Comparison of ENCODE assay signal across 22 mouse cellular contexts in genomic region chrX:71522889-71523288, GRCm38 (mm10). TPM values are rescaled to one million over a fixed set of nuclear protein-coding genes. Genes with fewer than 3 reads are reported as not detected.
DNase-seq lines count a peak whose midpoint lies in the region; ATAC-seq and TF ChIP-seq lines count a peak whose summit lies in the region.
"Had no signal": no experiment of that assay in that cellular context is flagged by ENCODE, and none has a peak within 500 bp of the region (broad histone marks: within the 10 kb centered on the region; RNA-seq: fewer than 3 reads in every experiment).

No protein-coding gene starts in this region.

- intact Hi-C loops in left cerebral cortex, postnatal 36 days (cut with DNase I) = no loop called here

- no peaks in the 10 kb centered on the region for H3K27me3 ChIP-seq in liver, embryonic 11.5 days (replicated peaks; ENCODE audit: control insufficient read depth, insufficient read depth, low read length)
- H3K27me3 ChIP-seq in MEL (ENCODE audit: control insufficient read depth in 1 of 2, insufficient read depth in 2 of 2, low read length in 2 of 2) = no peaks in the 10 kb centered on the region
- no peaks in the 10 kb centered on the region for H3K27me3 ChIP-seq in liver, embryonic 14.5 days (ENCODE audit: control insufficient read depth, insufficient read depth, low read length)
- H3K27me3 ChIP-seq: embryonic facial prominence, embryonic 12.5 days; forebrain, embryonic 13.5 days; forebrain, embryonic 15.5 days had no signal

- no peak for DNase-seq in liver, embryonic 11.5 days (ENCODE audit: low spot score)
- DNase-seq in liver (no peak), MEL (ENCODE audit: low read depth, low spot score) (no peak)
- no peak for DNase-seq in liver, embryonic 14.5 days (ENCODE audit: low read depth in 3 of 3, low spot score in 3 of 3)
- no peak for DNase-seq in left cerebral cortex, postnatal 36 days (ENCODE audit: low spot score in 2 of 2)
- DNase-seq: adrenal gland, adult 8-10 months; adrenal gland, postnatal 14 days; adrenal gland, postnatal 36 days; B cell, adult 2 months; cerebellum, adult 11-12 months; cerebellum, adult 2 months; cerebellum, adult 9-10 months; cerebellum, postnatal 10 days; cerebellum, postnatal 25 days had no signal

- no peak overlapping the region for H3K4me2 ChIP-seq in liver, embryonic 11.5 days
- no peak overlapping the region for H3K4me2 ChIP-seq in liver, embryonic 14.5 days (ENCODE audit: low read depth)
- H3K4me2 ChIP-seq: embryonic facial prominence, embryonic 12.5 days; forebrain, embryonic 13.5 days; forebrain, embryonic 15.5 days had no signal

- no peak for TF ChIP-seq POLR2A in MEL (IDR thresholded peaks at IDR 0.05; ENCODE audit: control insufficient read depth in 1 of 2, insufficient read depth in 1 of 2, low read depth in 1 of 2, low read length in 2 of 2, poor library complexity in 1 of 2)

- no peaks in the 10 kb centered on the region for H3K9me3 ChIP-seq in liver, embryonic 11.5 days (ENCODE audit: control insufficient read depth, low read length)
- no peaks in the 10 kb centered on the region for H3K9me3 ChIP-seq in MEL (replicated peaks; ENCODE audit: insufficient read depth, low read length)
- H3K9me3 ChIP-seq in liver, embryonic 14.5 days (ENCODE audit: control insufficient read depth, low read length) = no peaks in the 10 kb centered on the region
- H3K9me3 ChIP-seq: embryonic facial prominence, embryonic 10.5 days; embryonic facial prominence, embryonic 12.5 days; forebrain, embryonic 13.5 days; forebrain, embryonic 15.5 days had no signal

- ATAC-seq in liver, embryonic 11.5 days (replicated peaks; ENCODE audit: low FRiP score) = 0 out of 2 replicates have a peak, but pooled peaks have one; percentile 43
- ATAC-seq in liver, embryonic 14.5 days (ENCODE audit: insufficient read depth) = 0 out of 2 replicates have a peak, but pooled peaks have one; percentile 31
- peak; percentile 63 for ATAC-seq in megakaryocyte-erythroid progenitor cell, adult 5-6 weeks (replicated peaks; ENCODE audit: low FRiP score, low TSS enrichment, poor library complexity, severe bottlenecking)
- ATAC-seq in CD4-positive, CD25-positive, alpha-beta regulatory T cell, adult 4 months = no peak
- ATAC-seq: activated CD4-positive, CD25-positive, alpha-beta regulatory T cell, adult 4 months; forebrain, embryonic 13.5 days; forebrain, embryonic 15.5 days; Patski had no signal

- H3K79me2 ChIP-seq in MEL (ENCODE audit: control insufficient read depth, insufficient read depth, low read length, poor library complexity) = no peaks in the 10 kb centered on the region

- no peak for TF ChIP-seq RAD21 in MEL (IDR thresholded peaks at IDR 0.05; ENCODE audit: low read depth, low read length)

- 78% methylated on average over 3 of the region's 3 CpGs for WGBS in liver, embryonic 11.5 days
- 81% methylated on average over 3 of the region's 3 CpGs for WGBS in liver, embryonic 14.5 days (ENCODE audit: insufficient replicate concordance)

- no peaks in the 10 kb centered on the region for H3K36me3 ChIP-seq in liver, embryonic 11.5 days (ENCODE audit: control insufficient read depth, insufficient read depth, low read length)
- H3K36me3 ChIP-seq in MEL (ENCODE audit: control insufficient read depth in 1 of 2, insufficient read depth in 2 of 2, low read length in 2 of 2) = peaks cover 0 to 35% of the 10 kb centered on the region in 2 experiments; a peak in 2 of 4 replicates
- H3K36me3 ChIP-seq in liver, embryonic 14.5 days (replicated peaks; ENCODE audit: control insufficient read depth, insufficient read depth, low read depth) = no peaks in the 10 kb centered on the region
- H3K36me3 ChIP-seq: embryonic facial prominence, embryonic 10.5 days; embryonic facial prominence, embryonic 12.5 days; forebrain, embryonic 15.5 days had no signal

- H3K27ac ChIP-seq in liver, embryonic 11.5 days (ENCODE audit: low read depth, low read length) = no peak overlapping the region
- no peak overlapping the region for H3K27ac ChIP-seq in MEL (ENCODE audit: control insufficient read depth, low read depth, low read length)
- no peak overlapping the region for H3K27ac ChIP-seq in liver, embryonic 14.5 days
- H3K27ac ChIP-seq: embryonic facial prominence, embryonic 10.5 days; embryonic facial prominence, embryonic 12.5 days; forebrain, embryonic 13.5 days; forebrain, embryonic 15.5 days had no signal

- no peak for TF ChIP-seq EP300 in MEL (IDR thresholded peaks at IDR 0.05; ENCODE audit: low read depth in 1 of 2, low read length in 2 of 2)
- peak; percentile 47; the same call in 1 of the 2 replicates for TF ChIP-seq EP300 in liver, embryonic 14.5 days (IDR thresholded peaks at IDR 0.05; ENCODE audit: low read depth)

- H3K4me1 ChIP-seq in liver, embryonic 11.5 days (replicated peaks; ENCODE audit: control insufficient read depth, insufficient read depth, low read length) = peaks cover 8% of the 10 kb centered on the region; the same call in 1 of the 2 replicates
- H3K4me1 ChIP-seq in MEL (ENCODE audit: control insufficient read depth in 1 of 2, insufficient read depth in 2 of 2, low read length in 2 of 2) = peaks cover 10 to 21% of the 10 kb centered on the region in 2 experiments
- peaks cover 14 to 29% of the 10 kb centered on the region in 2 experiments for H3K4me1 ChIP-seq in liver, embryonic 14.5 days (replicated peaks; ENCODE audit: control insufficient read depth in 2 of 2, insufficient read depth in 2 of 2, low read length in 1 of 2)
- H3K4me1 ChIP-seq: embryonic facial prominence, embryonic 10.5 days; embryonic facial prominence, embryonic 12.5 days; forebrain, embryonic 15.5 days had no signal

- no peak for TF ChIP-seq CTCF in MEL (IDR thresholded peaks at IDR 0.05 in 2 of 3, conservative IDR thresholded peaks at IDR 0.05 in 1 of 3; ENCODE audit: control insufficient read depth in 1 of 3, insufficient read depth in 1 of 3, low read depth in 2 of 3, low read length in 3 of 3, poor library complexity in 1 of 3, severe bottlenecking in 1 of 3)
- no peak for TF ChIP-seq CTCF in liver, embryonic 14.5 days (IDR thresholded peaks at IDR 0.05; ENCODE audit: low read depth)

- H3K9ac ChIP-seq in liver, embryonic 11.5 days (ENCODE audit: low read depth, low read length) = no peak overlapping the region
- no peak overlapping the region for H3K9ac ChIP-seq in MEL (ENCODE audit: control insufficient read depth, low read depth, low read length, poor library complexity, severe bottlenecking)
- no peak overlapping the region for H3K9ac ChIP-seq in liver, embryonic 14.5 days (replicated peaks)
- H3K9ac ChIP-seq: embryonic facial prominence, embryonic 12.5 days; forebrain, embryonic 13.5 days; forebrain, embryonic 15.5 days had no signal

- no peak overlapping the region for H3K4me3 ChIP-seq in liver, embryonic 11.5 days (ENCODE audit: low read depth, low read length)
- no peak overlapping the region for H3K4me3 ChIP-seq in MEL (ENCODE audit: control insufficient read depth in 1 of 2, insufficient read depth in 1 of 2, low read depth in 2 of 2, low read length in 2 of 2)
- no peak overlapping the region for H3K4me3 ChIP-seq in liver, embryonic 14.5 days (ENCODE audit: insufficient read depth in 1 of 2, low read depth in 2 of 2, low read length in 2 of 2)
- H3K4me3 ChIP-seq: embryonic facial prominence, embryonic 10.5 days; embryonic facial prominence, embryonic 12.5 days; forebrain, embryonic 13.5 days; forebrain, embryonic 15.5 days had no signal

TF ChIP-seq in MEL, 35 proteins besides CTCF, POLR2A, EP300 and RAD21:
- TF ChIP-seq TCF12 (IDR thresholded peaks at IDR 0.05; ENCODE audit: low read depth, low read length) (0 out of 2 replicates have a peak, but pooled peaks have one; percentile 12), GATA1 (IDR thresholded peaks at IDR 0.05; ENCODE audit: low read depth, low read length) (0 out of 2 replicates have a peak, but pooled peaks have one; percentile 4), MAZ (IDR thresholded peaks at IDR 0.05; ENCODE audit: low read depth, low read length) (no peak), NRF1 (IDR thresholded peaks at IDR 0.05; ENCODE audit: insufficient read depth, low read depth, low read length, poor library complexity, severe bottlenecking) (no peak)
TF ChIP-seq in MEL: peak in this region for 2.

RNA-seq across cellular contexts. Expression of gene Cd99l2, which starts 30.2 kb away (rescaled TPM):
- 17.2 and 19.0 TPM in 2 replicates for polyA plus RNA-seq in liver, embryonic 11.5 days (2014; fragmentation: Nextera tagmentation; extraction: Ambion mirVana)
- 7.7 and 7.9 TPM in 2 replicates for total RNA-seq in MEL (2012; rRNA removed)
- polyA plus RNA-seq in MEL (2012; ENCODE audit: insufficient read depth in 1 of 2, insufficient read length in 2 of 2, low read depth in 1 of 2, low replicate concordance in 2 of 2, missing spikeins in 1 of 2) = 10 to 100 TPM in 1 of 2 experiments, not detected in 1; 12.0 TPM
- 5.7 and 7.2 TPM in 2 replicates for polyA plus RNA-seq in liver, embryonic 14.5 days (2012; rRNA removed)
- polyA plus RNA-seq in liver, embryonic 14.5 days (2014; fragmentation: Nextera tagmentation; extraction: Ambion mirVana) = 7.2 and 9.7 TPM in 2 replicates
- 11.0 and 13.3 TPM in 2 replicates for total RNA-seq in megakaryocyte-erythroid progenitor cell, adult 5-6 weeks (2014; fragmentation: Nextera tagmentation)
- total RNA-seq in megakaryocyte-erythroid progenitor cell, adult 5-6 weeks (2017) = 18.9 and 20.3 TPM in 2 replicates
- total RNA-seq in left cerebral cortex, postnatal 36 days (2021) = 10 to 100 TPM; 61.5 to 72.1 TPM
- 10 to 100 TPM; 20.0 to 23.7 TPM for polyA plus RNA-seq in CD4-positive, CD25-positive, alpha-beta regulatory T cell, adult 4 months (2017; shearing (Covaris generic))

RNA-seq across cellular contexts. Expression of gene Hmgb3, which starts 32.8 kb away (rescaled TPM):
- polyA plus RNA-seq in liver, embryonic 11.5 days (2014; fragmentation: Nextera tagmentation; extraction: Ambion mirVana) = 475 and 501 TPM in 2 replicates
- 110 and 127 TPM in 2 replicates for total RNA-seq in MEL (2012; rRNA removed)
- polyA plus RNA-seq in MEL (2012; ENCODE audit: insufficient read depth in 1 of 2, insufficient read length in 2 of 2, low read depth in 1 of 2, low replicate concordance in 2 of 2, missing spikeins in 1 of 2) = 100 to 1,000 TPM in 1 of 2 experiments, not detected in 1; 181 TPM
- 95.7 and 170 TPM in 2 replicates for polyA plus RNA-seq in liver, embryonic 14.5 days (2012; rRNA removed)
- polyA plus RNA-seq in liver, embryonic 14.5 days (2014; fragmentation: Nextera tagmentation; extraction: Ambion mirVana) = 148 and 169 TPM in 2 replicates
- 299 and 321 TPM in 2 replicates for total RNA-seq in megakaryocyte-erythroid progenitor cell, adult 5-6 weeks (2014; fragmentation: Nextera tagmentation)
- 584 TPM in 2 replicates for total RNA-seq in megakaryocyte-erythroid progenitor cell, adult 5-6 weeks (2017)
- 10 to 100 TPM; 35.0 to 42.2 TPM for total RNA-seq in left cerebral cortex, postnatal 36 days (2021)
- polyA plus RNA-seq in CD4-positive, CD25-positive, alpha-beta regulatory T cell, adult 4 months (2017; shearing (Covaris generic)) = 10 to 100 TPM; 22.3 to 38.7 TPM
